Mouse (Mus musculus) kidney, postnatal 25 days (tissue): ENCODE measurements around the gene Efcab3.

Source experiments
- DNase-seq, 2 experiments: peaks; one replicate each; pipeline ENCODE4 v3.0.0; 2021; ENCODE audit warnings: mixed read lengths in 2 of 2

Gene Efcab3

DNA sequence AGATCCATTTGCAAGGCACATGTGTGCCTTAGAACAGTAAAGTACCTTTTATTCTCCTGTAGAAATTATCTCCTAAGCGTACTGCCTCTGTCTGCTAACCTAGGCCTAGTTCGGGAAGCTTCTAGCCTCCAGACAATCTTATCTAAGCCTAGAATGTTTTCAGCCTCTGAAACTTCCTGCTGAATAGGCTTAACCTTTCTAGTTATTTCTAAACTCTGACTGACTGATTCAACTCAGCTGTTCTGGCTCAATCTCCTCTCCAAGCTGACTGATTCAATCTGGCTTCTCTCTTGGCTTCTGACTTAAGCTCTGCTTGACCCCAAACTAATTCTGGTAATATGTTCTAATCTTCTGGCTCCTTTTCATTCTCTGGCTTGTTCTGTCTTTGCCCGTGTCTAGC lies 86.0 kb downstream of the Efcab3 start:
- no peak for DNase-seq

GRCm38 (mm10) chr11:105149766-105150165 lies 86.4 kb downstream of the Efcab3 start:
- no peak for DNase-seq

DNA sequence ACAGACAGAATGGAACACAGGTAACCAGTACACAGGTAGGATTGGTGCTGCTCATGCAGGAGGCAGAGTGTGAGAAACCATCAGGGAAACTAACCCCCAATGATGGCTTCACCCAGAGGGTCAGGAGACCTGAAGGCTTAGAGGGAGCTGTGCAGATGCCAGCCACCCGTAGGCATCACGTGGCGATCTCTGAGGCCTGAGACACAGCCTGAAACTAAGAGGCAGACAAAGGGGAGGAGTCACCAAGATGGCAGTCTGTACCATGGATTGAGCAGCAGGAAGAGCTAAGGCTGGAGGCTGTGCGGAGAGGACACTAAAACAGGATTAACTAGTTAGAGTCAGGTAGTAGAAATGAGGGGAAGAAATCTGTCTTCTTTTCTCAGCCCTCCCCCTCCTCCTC lies 87.3 kb downstream of the Efcab3 start:
- no peak for DNase-seq

DNA sequence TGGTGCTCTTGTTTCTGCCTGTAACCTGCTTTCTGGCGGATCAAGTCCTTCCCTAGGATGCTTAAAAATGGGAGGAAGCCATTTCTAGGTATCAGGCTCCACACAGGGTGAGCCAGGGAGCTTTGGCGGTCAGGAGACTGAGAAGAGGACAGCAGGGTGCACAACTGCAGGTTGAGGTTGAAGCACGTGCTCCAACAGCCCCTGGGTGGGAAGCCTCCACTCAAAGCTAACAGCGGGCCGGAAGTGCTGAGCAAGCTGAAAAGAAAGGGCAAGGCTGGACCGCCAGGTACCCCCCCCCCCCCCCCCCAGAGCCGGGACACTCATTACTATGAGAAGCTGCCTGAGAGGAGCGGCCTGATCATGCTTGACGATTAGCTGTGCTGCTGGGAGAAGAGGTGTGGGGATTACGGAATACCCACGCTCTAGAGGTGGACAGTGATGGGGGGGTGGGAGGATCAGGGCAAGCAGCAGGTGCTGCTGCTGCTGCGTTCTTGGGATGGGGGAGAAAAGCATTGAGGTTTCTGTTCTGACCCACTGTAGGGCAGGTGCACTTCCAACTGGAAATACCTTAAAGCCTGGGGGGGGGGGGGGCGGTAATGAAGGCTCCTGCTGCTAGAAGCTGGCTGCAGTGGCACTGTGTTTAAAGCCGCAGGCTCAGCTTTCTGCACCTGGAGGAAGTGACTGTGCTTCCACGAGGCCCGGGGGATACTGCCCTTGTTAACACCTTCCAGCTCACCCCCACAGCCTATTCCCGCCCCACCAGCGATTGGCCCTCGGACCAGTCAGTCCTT lies 88.0 kb downstream of the Efcab3 start:
- DNase-seq, result peak in 1 of 2 experiments; percentile 50

DNA sequence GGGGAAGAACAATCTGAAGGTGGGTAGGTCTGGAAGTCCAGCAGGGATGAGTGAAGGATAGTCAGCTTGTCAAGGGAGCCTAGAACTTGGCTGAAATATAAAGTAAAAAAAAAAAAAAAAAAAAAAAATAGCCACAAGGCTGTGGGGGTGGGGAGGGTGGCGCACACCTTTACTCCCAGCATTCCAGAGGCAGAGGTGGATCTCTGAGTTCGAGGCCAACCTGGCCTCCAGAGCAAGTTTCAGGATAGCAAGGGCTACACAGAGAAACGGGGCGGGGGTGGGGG lies 88.6 kb downstream of the Efcab3 start:
- DNase-seq, result no peak

DNA sequence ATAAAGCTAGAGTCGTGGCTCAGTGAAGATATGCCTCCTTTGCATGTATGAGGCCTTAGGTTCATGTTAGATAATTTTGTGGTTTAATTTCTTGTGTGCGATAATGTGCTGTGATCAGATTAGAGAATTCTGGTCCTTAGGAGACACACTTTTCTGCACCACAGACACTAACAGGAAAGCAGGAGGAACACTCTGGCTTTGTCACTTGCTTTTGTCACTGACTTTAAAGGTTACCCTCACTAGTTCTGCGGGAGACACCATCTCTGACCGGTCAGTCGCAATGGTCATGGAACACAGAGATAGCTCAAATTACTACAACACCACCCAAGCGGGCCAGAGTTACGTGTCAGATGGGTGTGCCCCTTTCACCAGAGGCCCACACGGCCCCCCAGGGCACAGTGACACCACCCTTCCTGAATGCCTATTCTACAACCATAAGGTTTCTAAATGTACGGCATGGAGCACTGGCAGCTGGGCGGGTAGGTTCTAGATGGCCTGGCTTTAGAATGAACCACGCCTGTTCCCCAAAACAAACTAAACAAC lies 89.0 kb downstream of the Efcab3 start:
- no peak for DNase-seq

- peak; percentile 64 to 82 for DNase-seq
These were observed 89.9 kb downstream of the Efcab3 start for GRCm38 (mm10) chr11:105153068-105153833.

- peak; percentile 64 to 90 for DNase-seq
These were observed 92.5 kb downstream of the Efcab3 start for GRCm38 (mm10) chr11:105155915-105156314.

DNA sequence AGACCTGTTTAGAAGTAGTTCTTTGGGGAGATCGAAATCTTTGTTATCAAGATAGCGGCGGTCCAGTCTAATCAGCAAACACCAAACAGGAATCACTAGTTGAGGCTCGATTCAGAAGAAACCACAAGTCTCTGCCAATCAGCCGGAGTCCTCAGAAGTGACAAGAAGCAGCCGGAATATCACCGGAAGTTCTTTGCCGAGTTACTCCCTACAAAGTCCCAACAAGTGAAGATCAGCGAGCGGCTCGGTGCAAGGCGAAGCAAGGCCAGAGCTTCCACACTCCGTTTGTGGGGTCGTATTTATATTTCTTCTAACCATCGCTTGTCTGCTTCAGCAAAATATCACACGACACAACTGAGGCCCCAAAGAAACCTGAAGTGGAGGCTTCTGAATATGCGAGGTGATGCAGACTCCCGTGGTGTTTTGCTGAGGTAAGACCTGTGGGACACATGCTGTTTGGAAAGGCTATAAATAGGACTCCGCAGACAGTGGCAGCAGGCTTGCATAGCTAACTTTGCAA lies 93.4 kb downstream of the Efcab3 start:
- DNase-seq, result peak in 1 of 2 experiments; percentile 49

DNA sequence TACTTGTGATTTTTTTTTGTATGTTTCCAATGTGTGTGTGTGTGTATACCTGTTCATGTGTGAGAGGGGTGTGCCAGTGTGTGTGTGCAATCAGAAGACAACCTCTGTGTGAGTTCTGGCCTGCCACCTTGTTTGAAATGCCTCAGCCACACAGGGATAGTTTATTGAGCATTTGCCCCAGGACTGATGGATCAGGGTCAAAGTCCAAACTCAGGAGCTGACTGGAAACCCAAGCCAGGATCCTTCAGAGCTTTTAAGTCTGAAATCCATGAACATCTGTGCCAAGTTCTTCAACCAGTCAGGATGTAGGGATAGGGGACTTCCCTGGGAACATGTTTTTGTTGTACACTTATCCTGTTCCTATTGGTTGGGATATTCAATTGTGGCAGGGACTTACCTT lies 94.7 kb downstream of the Efcab3 start:
- DNase-seq, result no peak

DNA sequence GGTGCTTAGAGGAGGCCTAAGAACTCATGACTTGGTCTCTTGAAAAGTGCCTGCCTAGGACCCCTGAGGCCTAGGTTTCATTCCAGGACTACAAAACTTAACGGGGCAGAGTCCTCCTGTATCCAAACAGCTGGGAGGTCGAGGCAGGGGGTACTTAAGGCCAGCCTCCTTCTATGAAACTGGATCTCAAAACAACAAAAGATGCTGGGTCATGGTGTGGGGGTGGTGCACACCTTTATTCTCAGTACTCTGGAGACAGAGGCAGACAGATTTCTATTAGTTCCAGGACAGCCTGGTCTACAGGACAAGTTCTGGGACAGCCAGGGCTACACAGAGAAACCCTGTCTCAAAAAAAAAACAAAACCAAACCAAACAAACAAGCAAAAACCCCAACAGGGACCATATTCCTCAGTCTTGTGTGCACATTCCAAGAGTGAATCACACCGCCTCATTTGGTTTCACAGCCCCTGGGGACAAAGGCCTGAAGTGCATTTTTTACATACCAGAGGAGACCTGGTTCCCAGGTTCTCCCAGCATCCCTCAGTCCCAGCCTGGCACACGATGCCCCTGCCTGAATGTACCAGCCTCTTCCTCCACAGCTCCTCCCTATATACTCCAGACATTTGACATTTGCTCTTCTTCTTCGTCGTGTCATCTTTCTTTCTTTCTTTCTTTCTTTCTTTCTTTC lies 96.4 kb downstream of the Efcab3 start:
- DNase-seq, result no peak

GRCm38 (mm10) chr11:105161411-105161810 lies 98.0 kb downstream of the Efcab3 start:
- DNase-seq, result no peak

GRCm38 (mm10) chr11:105164516-105165510 lies 101.4 kb downstream of the Efcab3 start:
- no peak for DNase-seq

GRCm38 (mm10) chr11:105166780-105167179 lies 103.4 kb downstream of the Efcab3 start:
- no peak for DNase-seq
